Mouse (Mus musculus) lung, postnatal 0 days (tissue): Measurements from ENCODE around the gene Tbc1d13. TPM values are rescaled to one million over a fixed set of nuclear protein-coding genes. Genes with fewer than 3 reads are reported as not detected.

ENCODE experiments used
- ATAC-seq: fragments of 200-750 bp; cut with Nextera tagmentation; 2 replicates; pipeline ENCODE4 v1.8.0; 2017; ENCODE audit warnings: moderate library complexity
- DNase-seq: peaks from one replicate; pipeline ENCODE4 v3.0.0-alpha.2; 2016; ENCODE audit warnings: low spot score
- H3K27ac ChIP-seq: fragments of 300-500 bp; sonication (generic); 2 replicates; pipeline ENCODE4 v1.5.1; 2014; ENCODE audit warnings: antibody characterized with exemption, mild to moderate bottlenecking, low read length, mixed read lengths
- H3K27me3 ChIP-seq: fragments of 300-500 bp; sonication (generic); replicated peaks from 2 replicates; pipeline ENCODE4 v1.6.1; 2014; ENCODE audit warnings: low read length, mixed read lengths; ENCODE audit not compliant: insufficient read depth
- H3K36me3 ChIP-seq: fragments of 300-500 bp; sonication (generic); 2 replicates; pipeline ENCODE4 v1.6.1; 2014; ENCODE audit warnings: low read length, mixed read lengths; ENCODE audit not compliant: insufficient read depth
- H3K4me1 ChIP-seq: fragments of 300-500 bp; sonication (generic); 2 replicates; pipeline ENCODE4 v1.6.1; 2014; ENCODE audit warnings: antibody characterized with exemption, low read depth, low read length, mixed read lengths; ENCODE audit not compliant: insufficient read depth
- H3K4me2 ChIP-seq: fragments of 300-500 bp; sonication (generic); replicated peaks from 2 replicates; pipeline ENCODE4 v1.6.1; 2014; ENCODE audit warnings: low read depth, mild to moderate bottlenecking, low read length, moderate library complexity, mixed read lengths
- H3K4me3 ChIP-seq: fragments of 300-500 bp; sonication (generic); 2 replicates; pipeline ENCODE4 v1.5.1; 2014; ENCODE audit warnings: low read depth, low read length
- H3K9ac ChIP-seq: fragments of 300-500 bp; sonication (generic); replicated peaks from 2 replicates; pipeline ENCODE4 v1.6.1; 2014; ENCODE audit warnings: low read depth, mild to moderate bottlenecking
- H3K9me3 ChIP-seq: fragments of 300-500 bp; sonication (generic); 2 replicates; pipeline ENCODE4 v1.6.1; 2016; ENCODE audit warnings: low read length, mixed read lengths
- CTCF ChIP-seq: IDR thresholded peaks from 2 replicates; pipeline ENCODE4 v1.5.1; 2016; ENCODE audit warnings: antibody characterized with exemption, mild to moderate bottlenecking
- EP300 ChIP-seq: IDR thresholded peaks from 2 replicates; pipeline ENCODE4 v1.6.1; 2016; ENCODE audit warnings: antibody characterized with exemption, mild to moderate bottlenecking, control low read depth
- WGBS: fragments of 180-500 bp; shearing (Covaris S2); extraction: QIAGEN DNeasy Blood & Tissue Kit; methylation state at CpG from one replicate; pipeline ENCODE4 v1.1.7; 2014; 5-methylcytosine and 5-hydroxymethylcytosine counted together
- polyA plus RNA-seq: library from polyadenylated mRNA; unstranded; fragments of >200 nt; fragmentation: Nextera tagmentation; extraction: Ambion mirVana; gene quantifications from 2 replicates; pipeline ENCODE4 v1.2.1, GENCODE M21; 2015

Gene Tbc1d13
- polyA plus RNA-seq, 1 experiment from 2014 or later = 4.5 TPM

GRCm38 (mm10) chr2:30171371-30171996 lies 37.9 kb downstream of the Tbc1d13 start, which contains the start of gene Endog:
Gene Endog (plus strand): TSS chr2:30171493.
- Histone ChIP-seq H3K27ac (peak within 1 kb of the TSS; percentile 86), H3K4me3 (peak within 1 kb of the TSS; percentile 57), H3K27me3 (no peaks in the 10 kb centered on the region), H3K9me3 (no peaks in the 10 kb centered on the region), H3K9ac (peak within 1 kb of the TSS; percentile 55), H3K4me2 (peak within 1 kb of the TSS; percentile 96), H3K4me1 (peaks cover 5% of the 10 kb centered on the region; the same call in 1 of the 2 replicates), H3K36me3 (peaks cover 19% of the 10 kb centered on the region)
- under 1% methylated on average over 55 of the region's 75 CpGs for WGBS
- DNase-seq = peak; percentile 92
- TF ChIP-seq CTCF (no peak), EP300 (no peak)
- peak; percentile 98 for ATAC-seq

- peak overlapping the region; percentile 96 for H3K4me2 ChIP-seq
- H3K4me1 ChIP-seq = peaks cover 5% of the 10 kb centered on the region; the same call in 1 of the 2 replicates
- H3K27me3 ChIP-seq = no peaks in the 10 kb centered on the region
- H3K9ac ChIP-seq = peak overlapping the region; percentile 55
- H3K36me3 ChIP-seq = peaks cover 19% of the 10 kb centered on the region
- TF ChIP-seq CTCF (no peak), EP300 (no peak)
- 1% methylated on average over 19 of the region's 19 CpGs for WGBS
- no peaks in the 10 kb centered on the region for H3K9me3 ChIP-seq
- H3K4me3 ChIP-seq = peak overlapping the region; percentile 57
- peak overlapping the region; percentile 86; the same call in 1 of the 2 replicates for H3K27ac ChIP-seq
- DNase-seq = no peak
- ATAC-seq = no peak; the same call in 1 of the 2 replicates
Observed at GRCm38 (mm10) chr2:30171997-30172382, 38.4 kb downstream of the Tbc1d13 start.

DNA sequence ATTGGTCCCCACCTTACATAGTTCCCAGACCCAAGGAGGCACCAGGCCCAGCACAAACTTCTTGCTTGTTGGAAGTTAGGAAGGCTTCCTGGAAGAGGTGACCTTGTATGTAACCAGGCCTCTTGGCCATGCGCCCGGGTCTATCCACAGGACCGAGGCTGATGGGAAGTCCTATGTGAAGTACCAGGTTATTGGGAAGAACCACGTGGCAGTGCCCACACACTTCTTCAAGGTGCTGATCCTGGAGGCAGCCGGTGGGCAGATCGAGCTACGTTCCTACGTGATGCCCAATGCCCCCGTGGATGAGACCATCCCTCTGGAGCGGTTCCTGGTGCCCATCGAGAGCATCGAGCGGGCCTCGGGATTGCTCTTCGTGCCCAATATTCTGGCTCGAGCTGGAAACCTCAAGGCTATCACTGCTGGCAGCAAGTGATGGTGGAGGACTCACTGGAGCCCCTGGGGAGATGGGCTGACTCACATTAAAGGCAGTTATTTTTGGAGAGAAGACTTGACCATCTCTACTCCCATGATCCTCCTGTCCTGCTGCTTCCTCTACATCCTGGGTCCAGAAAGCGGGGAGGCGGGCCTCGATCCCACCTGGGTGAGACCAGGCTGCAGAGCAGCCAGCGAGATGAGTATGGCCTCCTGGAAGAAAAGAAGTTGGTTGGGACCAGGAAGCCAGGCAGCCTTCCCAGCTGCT lies 40.1 kb downstream of the Tbc1d13 start:
- H3K4me3 ChIP-seq = no peak overlapping the region
- H3K36me3 ChIP-seq = peaks cover 19% of the 10 kb centered on the region
- ATAC-seq = no peak
- no peak overlapping the region for H3K27ac ChIP-seq
- no peak overlapping the region for H3K4me2 ChIP-seq
- 94% methylated on average over 20 of the region's 20 CpGs for WGBS
- DNase-seq = no peak
- TF ChIP-seq EP300 (no peak), CTCF (no peak)
- no peaks in the 10 kb centered on the region for H3K9me3 ChIP-seq
- no peak overlapping the region for H3K9ac ChIP-seq
- no peaks in the 10 kb centered on the region for H3K27me3 ChIP-seq
- peaks cover 13% of the 10 kb centered on the region; the same call in 1 of the 2 replicates for H3K4me1 ChIP-seq

GRCm38 (mm10) chr2:30175897-30176296 lies 42.4 kb downstream of the Tbc1d13 start:
- Histone ChIP-seq H3K9ac (no peak overlapping the region), H3K27me3 (no peaks in the 10 kb centered on the region), H3K4me1 (peaks cover 13% of the 10 kb centered on the region; the same call in 1 of the 2 replicates), H3K36me3 (peaks cover 19% of the 10 kb centered on the region), H3K27ac (no peak overlapping the region), H3K4me3 (no peak overlapping the region), H3K4me2 (no peak overlapping the region), H3K9me3 (no peaks in the 10 kb centered on the region)
- 90% methylated on average over 8 of the region's 8 CpGs for WGBS
- no peak for DNase-seq
- no peak for ATAC-seq
- TF ChIP-seq EP300 = no peak
- TF ChIP-seq CTCF = peak; percentile 43

GRCm38 (mm10) chr2:30176561-30176960 lies 43.0 kb downstream of the Tbc1d13 start:
- Histone ChIP-seq H3K27me3 (no peaks in the 10 kb centered on the region), H3K4me1 (peaks cover 13% of the 10 kb centered on the region; the same call in 1 of the 2 replicates), H3K4me2 (no peak overlapping the region), H3K36me3 (peaks cover 19% of the 10 kb centered on the region), H3K9me3 (no peaks in the 10 kb centered on the region), H3K9ac (no peak overlapping the region), H3K4me3 (no peak overlapping the region), H3K27ac (no peak overlapping the region)
- TF ChIP-seq CTCF = no peak
- no peak for TF ChIP-seq EP300
- no peak for DNase-seq
- no peak for ATAC-seq
- WGBS = 97% methylated on average over 2 of the region's 2 CpGs
